Mouse (Mus musculus) hindbrain, embryonic 16.5 days (tissue): ENCODE data around the gene Fan1. TPM values are rescaled to one million over a fixed set of nuclear protein-coding genes. Genes with fewer than 3 reads are reported as not detected.

Experiments
- ATAC-seq: fragments of 200-750 bp; cut with Nextera tagmentation; 2 replicates; pipeline ENCODE4 v1.8.0; 2017; ENCODE audit warnings: moderate TSS enrichment, moderate library complexity
- H3K27ac ChIP-seq: fragments of 300-500 bp; sonication (generic); 2 replicates; pipeline ENCODE4 v1.5.1; 2014; ENCODE audit warnings: low read depth, mild to moderate bottlenecking, control low read depth, low read length, moderate library complexity
- H3K27me3 ChIP-seq: fragments of 300-500 bp; sonication (generic); replicated peaks from 2 replicates; pipeline ENCODE4 v1.6.1; 2014; ENCODE audit warnings: low read length; ENCODE audit not compliant: control insufficient read depth, insufficient read depth
- H3K36me3 ChIP-seq: fragments of 300-500 bp; sonication (generic); 2 replicates; pipeline ENCODE4 v1.6.1; 2014; ENCODE audit warnings: mild to moderate bottlenecking, low read length, moderate library complexity, mixed read lengths; ENCODE audit not compliant: control insufficient read depth, insufficient read depth
- H3K4me1 ChIP-seq: fragments of 300-500 bp; sonication (generic); 2 replicates; pipeline ENCODE4 v1.6.1; 2014; ENCODE audit warnings: low read depth, low read length; ENCODE audit not compliant: control insufficient read depth, insufficient read depth
- H3K4me2 ChIP-seq: fragments of 300-500 bp; sonication (generic); 2 replicates; pipeline ENCODE4 v1.6.1; 2014; ENCODE audit warnings: mild to moderate bottlenecking, low read length, control low read depth, moderate library complexity
- H3K4me3 ChIP-seq: fragments of 300-500 bp; sonication (generic); 2 replicates; pipeline ENCODE4 v1.5.1; 2014; ENCODE audit warnings: mild to moderate bottlenecking, low read length, control low read depth, moderate library complexity
- H3K9ac ChIP-seq: fragments of 300-500 bp; sonication (generic); 2 replicates; pipeline ENCODE4 v1.6.1; 2014; ENCODE audit warnings: low read depth, mild to moderate bottlenecking, control low read depth, low read length, moderate library complexity
- H3K9me3 ChIP-seq: fragments of 300-500 bp; sonication (generic); 2 replicates; pipeline ENCODE4 v1.6.1; 2014; ENCODE audit warnings: mild to moderate bottlenecking, low read length, moderate library complexity; ENCODE audit not compliant: control insufficient read depth
- WGBS: fragments of 180-500 bp; shearing (Covaris S2); extraction: QIAGEN DNeasy Blood & Tissue Kit; methylation state at CpG from one replicate; pipeline ENCODE4 v1.1.7; 2014; 5-methylcytosine and 5-hydroxymethylcytosine counted together
- polyA plus RNA-seq: library from polyadenylated mRNA; unstranded; fragments of >200 nt; fragmentation: Nextera tagmentation; extraction: Ambion mirVana; gene quantifications from 2 replicates; pipeline ENCODE4 v1.2.1, GENCODE M21; 2015

The Fan1 gene
- polyA plus RNA-seq, result 5.5 and 5.7 TPM in 2 replicates

- peak; percentile 98 for ATAC-seq
- WGBS, result 3% methylated on average over 27 of the region's 27 CpGs
- peak within 1 kb of the TSS; percentile 82 for H3K9ac ChIP-seq
Observed at GRCm38 (mm10) chr7:64373830-64374562, at the start of gene Fan1. Gene Fan1, minus strand, starts transcription at chr7:64374095.

GRCm38 (mm10) chr7:64403989-64404388 lies 30.1 kb upstream of the Fan1 start:
- ATAC-seq, result no peak
- H3K36me3 ChIP-seq, result no peaks in the 10 kb centered on the region
- H3K27ac ChIP-seq, result no peak overlapping the region
- H3K9ac ChIP-seq, result no peak overlapping the region
- no peak overlapping the region for H3K4me2 ChIP-seq
- H3K27me3 ChIP-seq, result no peaks in the 10 kb centered on the region
- no peaks in the 10 kb centered on the region for H3K4me1 ChIP-seq
- WGBS, result 96% methylated on average over 8 of the region's 8 CpGs
- no peaks in the 10 kb centered on the region for H3K9me3 ChIP-seq
- no peak overlapping the region for H3K4me3 ChIP-seq

More at GRCm38 (mm10) chr7:64373830-64374562, at the start of gene Fan1:
- peaks cover 4% of the 10 kb centered on the region for H3K4me1 ChIP-seq
- peak within 1 kb of the TSS; percentile 63 for H3K4me2 ChIP-seq
- H3K4me3 ChIP-seq, result peak within 1 kb of the TSS; percentile 75
- H3K36me3 ChIP-seq, result peaks cover 24% of the 10 kb centered on the region
- peak within 1 kb of the TSS; percentile 95 for H3K27ac ChIP-seq
- H3K9me3 ChIP-seq, result no peaks in the 10 kb centered on the region
- H3K27me3 ChIP-seq, result no peaks in the 10 kb centered on the region

- WGBS, result 88% methylated on average over 4 of the region's 4 CpGs
- no peaks in the 10 kb centered on the region for H3K9me3 ChIP-seq
- H3K4me3 ChIP-seq, result no peak overlapping the region
- no peak overlapping the region for H3K4me2 ChIP-seq
- no peaks in the 10 kb centered on the region for H3K4me1 ChIP-seq
- H3K36me3 ChIP-seq, result no peaks in the 10 kb centered on the region
- no peak overlapping the region for H3K9ac ChIP-seq
- no peak overlapping the region for H3K27ac ChIP-seq
- ATAC-seq, result no peak
- no peaks in the 10 kb centered on the region for H3K27me3 ChIP-seq
Observed at GRCm38 (mm10) chr7:64402452-64402851, 28.6 kb upstream of the Fan1 start.

GRCm38 (mm10) chr7:64400725-64401124 lies 26.8 kb upstream of the Fan1 start:
- H3K9me3 ChIP-seq, result no peaks in the 10 kb centered on the region
- no peaks in the 10 kb centered on the region for H3K4me1 ChIP-seq
- no peak overlapping the region for H3K4me2 ChIP-seq
- WGBS, result 86% methylated on average over 1 of the region's 1 CpGs
- no peak overlapping the region for H3K27ac ChIP-seq
- H3K9ac ChIP-seq, result no peak overlapping the region
- H3K36me3 ChIP-seq, result no peaks in the 10 kb centered on the region
- no peak overlapping the region for H3K4me3 ChIP-seq
- H3K27me3 ChIP-seq, result no peaks in the 10 kb centered on the region
- ATAC-seq, result no peak

DNA sequence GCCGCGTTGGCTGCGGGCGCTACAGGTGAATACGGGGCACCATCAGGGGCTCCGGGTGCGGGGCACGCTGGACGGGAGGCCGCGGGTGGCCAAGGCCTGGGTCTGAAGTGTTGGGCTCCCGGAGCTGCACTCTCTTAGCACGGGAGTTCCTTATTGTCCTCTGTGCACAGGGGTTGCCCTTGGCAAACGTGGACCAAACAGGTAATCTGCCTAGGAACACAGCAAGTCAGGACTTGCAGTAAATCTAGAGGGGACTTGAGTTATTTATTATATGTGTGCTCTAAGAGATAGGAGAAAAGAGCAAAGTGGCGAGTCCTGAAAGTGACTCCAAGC lies 18.9 kb upstream of the Fan1 start:
- peak overlapping the region; percentile 72 for H3K4me2 ChIP-seq
- no peak; the same call in 1 of the 2 replicates for ATAC-seq
- peak overlapping the region; percentile 85 for H3K9ac ChIP-seq
- peak overlapping the region; percentile 85 for H3K27ac ChIP-seq
- peak overlapping the region; percentile 82 for H3K4me3 ChIP-seq
- H3K36me3 ChIP-seq, result peaks cover 2% of the 10 kb centered on the region; the same call in 1 of the 2 replicates
- H3K9me3 ChIP-seq, result no peaks in the 10 kb centered on the region
- WGBS, result 0% methylated on average over 15 of the region's 15 CpGs
- no peaks in the 10 kb centered on the region for H3K27me3 ChIP-seq
- peaks cover 9% of the 10 kb centered on the region for H3K4me1 ChIP-seq

DNA sequence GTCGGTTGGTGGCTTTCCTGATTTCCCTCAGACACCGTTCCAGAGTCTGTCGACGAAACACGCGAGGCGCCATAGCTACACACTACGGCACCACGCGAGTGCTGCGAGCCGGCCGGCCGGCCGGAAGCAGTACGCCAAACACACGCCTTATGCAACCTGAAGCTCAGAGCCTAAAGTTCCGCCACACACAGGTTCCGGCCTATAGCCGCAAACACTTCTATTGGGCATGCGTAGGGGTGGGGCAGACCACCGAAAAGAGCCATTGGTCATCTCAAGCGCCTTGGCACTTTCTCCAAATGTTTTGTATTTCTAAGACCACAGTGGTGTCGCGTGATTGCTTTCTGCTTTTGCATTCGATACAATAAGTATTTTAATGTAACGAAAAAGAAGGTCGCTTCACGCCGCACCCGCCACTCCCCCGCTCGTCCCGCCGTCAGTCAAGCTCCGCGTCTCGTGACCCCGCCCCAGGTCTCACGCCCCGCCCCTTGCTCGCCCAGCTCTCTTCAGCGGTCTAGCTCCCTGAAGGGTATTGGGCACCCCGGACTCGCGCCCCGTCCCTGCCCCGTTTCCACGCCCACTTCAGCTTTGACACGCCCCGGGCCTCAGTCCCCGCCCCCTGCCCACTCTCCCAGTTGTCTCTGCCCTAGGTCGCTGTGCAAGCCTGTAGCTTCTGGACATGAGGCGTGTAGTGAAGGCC lies 18.4 kb upstream of the Fan1 start, which contains the start of the genes Mphosph10 and Mcee:
Gene Mphosph10, minus strand, starts transcription at position 147 of the 697 bp plus-strand sequence.
Gene Mcee, plus strand, starts transcription at position 486 of the 697 bp plus-strand sequence.
- H3K9me3 ChIP-seq, result no peaks in the 10 kb centered on the region
- peak within 1 kb of the TSS; percentile 72 for H3K4me2 ChIP-seq
- peaks cover 9% of the 10 kb centered on the region for H3K4me1 ChIP-seq
- peaks cover 3% of the 10 kb centered on the region for H3K36me3 ChIP-seq
- H3K27ac ChIP-seq, result peak within 1 kb of the TSS; percentile 85
- ATAC-seq, result peak; percentile 99
- peak within 1 kb of the TSS; percentile 82 for H3K4me3 ChIP-seq
- under 1% methylated on average over 53 of the region's 54 CpGs for WGBS
- H3K9ac ChIP-seq, result peak within 1 kb of the TSS; percentile 85
- H3K27me3 ChIP-seq, result no peaks in the 10 kb centered on the region

DNA sequence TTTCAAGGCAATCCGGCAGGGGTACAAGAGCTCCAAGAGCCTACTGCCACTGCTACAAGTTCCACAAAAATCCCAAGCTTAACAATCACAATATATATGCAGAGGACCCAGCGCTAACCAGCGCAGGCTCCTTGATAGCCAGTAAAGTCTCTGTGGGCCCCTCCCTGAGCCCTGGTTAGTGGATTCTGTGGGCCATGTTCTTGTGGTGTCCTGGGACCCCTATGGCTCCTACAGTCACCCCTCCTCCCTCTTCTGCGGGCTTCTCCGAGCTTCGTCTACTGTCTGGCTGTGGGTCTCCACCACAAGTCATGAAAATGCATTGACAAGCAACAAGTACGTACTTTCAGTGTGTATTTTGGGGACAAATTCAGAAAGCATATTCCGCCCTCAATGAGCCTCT lies 17.6 kb upstream of the Fan1 start:
- Histone ChIP-seq H3K4me3 (peak overlapping the region; percentile 82), H3K36me3 (peaks cover 8% of the 10 kb centered on the region), H3K4me2 (peak overlapping the region; percentile 72), H3K27ac (no peak overlapping the region; the same call in 1 of the 2 replicates), H3K4me1 (peaks cover 9% of the 10 kb centered on the region), H3K27me3 (no peaks in the 10 kb centered on the region), H3K9me3 (no peaks in the 10 kb centered on the region), H3K9ac (peak overlapping the region; percentile 85)
- WGBS, result 4% methylated on average over 8 of the region's 8 CpGs
- no peak for ATAC-seq

GRCm38 (mm10) chr7:64373147-64373829 lies 607 bp downstream of the Fan1 start:
- peaks cover 22% of the 10 kb centered on the region for H3K36me3 ChIP-seq
- H3K4me3 ChIP-seq, result peak overlapping the region; percentile 75
- ATAC-seq, result peak; percentile 44
- H3K9ac ChIP-seq, result peak overlapping the region; percentile 82
- peak overlapping the region; percentile 63 for H3K4me2 ChIP-seq
- no peaks in the 10 kb centered on the region for H3K27me3 ChIP-seq
- no peaks in the 10 kb centered on the region for H3K9me3 ChIP-seq
- H3K4me1 ChIP-seq, result peaks cover 4% of the 10 kb centered on the region
- peak overlapping the region; percentile 95 for H3K27ac ChIP-seq
- WGBS, result 15% methylated on average over 18 of the region's 18 CpGs
